Mouse (Mus musculus) stomach, embryonic 15.5 days (tissue): ENCODE results near the gene Lrch3. TPM values are rescaled to one million over a fixed set of nuclear protein-coding genes. Genes with fewer than 3 reads are reported as not detected.
A peak's percentile ranks its signal among the peaks of the same experiment; 100 is the strongest.
"Not testable (repeated sequence)": the region's sequence is repeated elsewhere in the genome, so short reads cannot be mapped to it uniquely, and the experiment has no call there.

Source experiments
- ATAC-seq: fragments of 200-750 bp; cut with Nextera tagmentation; 2 replicates; pipeline ENCODE4 v1.8.0; 2017; ENCODE audit warnings: low read depth, moderate number of reproducible peaks, moderate TSS enrichment; ENCODE audit not compliant: insufficient read depth, low FRiP score
- H3K27ac ChIP-seq: fragments of 300-500 bp; sonication (generic); 2 replicates; pipeline ENCODE4 v1.5.1; 2015; ENCODE audit warnings: mild to moderate bottlenecking, inconsistent platforms
- H3K27me3 ChIP-seq: fragments of 300-500 bp; sonication (generic); replicated peaks from 2 replicates; pipeline ENCODE4 v1.6.1; 2015; ENCODE audit warnings: inconsistent platforms
- H3K36me3 ChIP-seq: fragments of 300-500 bp; sonication (generic); 2 replicates; pipeline ENCODE4 v1.6.1; 2015; ENCODE audit warnings: inconsistent platforms
- H3K4me1 ChIP-seq: fragments of 300-500 bp; sonication (generic); 2 replicates; pipeline ENCODE4 v1.6.1; 2015; ENCODE audit warnings: inconsistent platforms
- H3K4me2 ChIP-seq: fragments of 300-500 bp; sonication (generic); 2 replicates; pipeline ENCODE4 v1.6.1; 2015; ENCODE audit warnings: mild to moderate bottlenecking, inconsistent platforms
- H3K4me3 ChIP-seq: fragments of 300-500 bp; sonication (generic); replicated peaks from 2 replicates; pipeline ENCODE4 v1.5.1; 2015; ENCODE audit warnings: inconsistent platforms
- H3K9ac ChIP-seq: fragments of 300-500 bp; sonication (generic); 2 replicates; pipeline ENCODE4 v1.6.1; 2015; ENCODE audit warnings: inconsistent platforms
- H3K9me3 ChIP-seq: fragments of 300-500 bp; sonication (generic); 2 replicates; pipeline ENCODE4 v1.6.1; 2016; ENCODE audit warnings: inconsistent platforms
- WGBS: fragments of 180-500 bp; shearing (Covaris S2); methylation state at CpG from one replicate; pipeline ENCODE4 v1.1.7; 2015; 5-methylcytosine and 5-hydroxymethylcytosine counted together
- polyA plus RNA-seq: library from polyadenylated mRNA; unstranded; fragments of >200 nt; fragmentation: Nextera tagmentation; extraction: Ambion mirVana; gene quantifications from 2 replicates; pipeline ENCODE4 v1.2.1, GENCODE M21; 2015

The Lrch3 gene
- polyA plus RNA-seq, 1 experiment from 2014 or later = 16.9 TPM

DNA sequence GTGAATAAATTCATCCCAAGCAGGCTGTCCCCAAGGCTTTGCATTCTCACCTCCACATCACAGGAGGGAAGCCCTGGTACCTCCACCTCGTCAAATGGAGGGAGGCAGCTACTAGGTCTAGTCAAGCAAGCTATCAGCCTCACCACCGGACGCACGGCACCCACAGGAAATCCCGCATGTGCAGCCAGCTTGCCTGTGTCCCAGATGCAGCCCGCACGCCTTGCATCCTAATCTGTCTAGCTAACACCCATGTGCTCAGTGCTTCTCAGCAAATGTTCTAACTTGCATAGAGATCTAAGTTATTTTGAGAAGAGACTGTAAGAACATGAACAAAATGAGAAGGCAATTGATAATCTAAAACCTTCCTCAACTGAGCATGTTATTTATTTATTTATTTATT lies 112.5 kb downstream of the Lrch3 start:
- ATAC-seq = no peak
- H3K36me3 ChIP-seq = no peaks in the 10 kb centered on the region
- WGBS = 82% methylated on average over 7 of the region's 7 CpGs

GRCm38 (mm10) chr16:33036006-33036405 lies 122.1 kb downstream of the Lrch3 start:
- Histone ChIP-seq H3K9ac (no peak overlapping the region), H3K4me3 (no peak overlapping the region), H3K4me2 (no peak overlapping the region), H3K27me3 (no peaks in the 10 kb centered on the region), H3K27ac (no peak overlapping the region), H3K9me3 (no peaks in the 10 kb centered on the region), H3K36me3 (no peaks in the 10 kb centered on the region), H3K4me1 (no peaks in the 10 kb centered on the region)
- WGBS = 58% methylated on average over 4 of the region's 4 CpGs
- no peak for ATAC-seq

More for the DNA sequence above, 112.5 kb downstream of the Lrch3 start:
- Histone ChIP-seq H3K9ac (no peak overlapping the region), H3K27me3 (no peaks in the 10 kb centered on the region), H3K27ac (no peak overlapping the region), H3K4me3 (no peak overlapping the region), H3K4me1 (no peaks in the 10 kb centered on the region), H3K9me3 (no peaks in the 10 kb centered on the region), H3K4me2 (no peak overlapping the region)

DNA sequence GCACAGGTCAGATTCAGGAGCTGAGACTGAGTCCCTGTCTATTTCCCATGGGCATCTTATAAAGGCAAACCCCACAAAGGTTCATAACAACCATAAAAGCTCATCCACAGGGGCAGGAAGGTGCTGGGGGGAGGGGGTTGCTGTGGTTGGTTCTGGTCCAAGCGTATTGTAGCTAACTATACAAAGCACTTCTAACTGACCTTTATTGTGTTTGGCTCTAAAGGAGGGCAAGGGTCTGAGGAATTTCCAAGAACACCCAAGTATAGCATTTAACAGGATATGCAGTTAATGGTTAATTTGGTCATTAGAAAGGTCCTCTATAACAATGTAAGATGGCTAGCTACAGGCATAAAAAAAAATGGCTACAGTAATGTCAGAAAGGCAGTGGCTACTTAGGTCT lies 128.8 kb downstream of the Lrch3 start:
- Histone ChIP-seq H3K4me1 (no peaks in the 10 kb centered on the region), H3K9me3 (no peaks in the 10 kb centered on the region), H3K4me3 (no peak overlapping the region), H3K9ac (no peak overlapping the region), H3K27me3 (no peaks in the 10 kb centered on the region), H3K27ac (no peak overlapping the region), H3K36me3 (no peaks in the 10 kb centered on the region), H3K4me2 (no peak overlapping the region)
- ATAC-seq = no peak
- WGBS = 71% methylated on average over 1 of the region's 1 CpGs

DNA sequence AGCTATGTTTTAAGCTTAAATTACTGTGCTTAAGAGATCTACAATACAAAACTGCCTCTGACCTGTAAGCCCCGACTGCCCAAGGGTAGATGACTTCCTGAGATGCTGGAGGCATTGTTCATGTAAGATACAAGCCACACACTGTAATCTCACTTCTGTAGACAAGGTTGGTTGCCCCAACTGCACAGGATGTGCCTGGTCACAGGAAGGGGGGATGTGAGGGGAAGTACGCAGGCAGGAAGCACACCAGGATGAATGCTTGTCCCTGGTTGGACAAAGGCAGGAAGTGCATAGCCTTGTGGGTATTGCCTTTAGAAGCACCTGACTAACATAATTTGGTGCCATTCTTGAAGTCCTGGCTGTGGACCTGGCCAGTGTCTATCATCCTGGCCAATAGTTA lies 129.4 kb downstream of the Lrch3 start:
- 61% methylated on average over 2 of the region's 2 CpGs for WGBS
- H3K4me3 ChIP-seq = no peak overlapping the region
- no peak overlapping the region for H3K27ac ChIP-seq
- no peaks in the 10 kb centered on the region for H3K4me1 ChIP-seq
- H3K36me3 ChIP-seq = no peaks in the 10 kb centered on the region
- no peak for ATAC-seq
- no peak overlapping the region for H3K9ac ChIP-seq
- no peaks in the 10 kb centered on the region for H3K27me3 ChIP-seq
- H3K9me3 ChIP-seq = no peaks in the 10 kb centered on the region
- no peak overlapping the region for H3K4me2 ChIP-seq

GRCm38 (mm10) chr16:33048004-33048403 lies 134.1 kb downstream of the Lrch3 start:
- H3K36me3 ChIP-seq = no peaks in the 10 kb centered on the region
- 91% methylated on average over 1 of the region's 1 CpGs for WGBS
- no peak for ATAC-seq
- no peaks in the 10 kb centered on the region for H3K27me3 ChIP-seq
- H3K4me2 ChIP-seq = no peak overlapping the region
- H3K27ac ChIP-seq = no peak overlapping the region
- H3K4me3 ChIP-seq = no peak overlapping the region
- H3K4me1 ChIP-seq = no peaks in the 10 kb centered on the region
- no peak overlapping the region for H3K9ac ChIP-seq
- no peaks in the 10 kb centered on the region for H3K9me3 ChIP-seq

- no peaks in the 10 kb centered on the region for H3K27me3 ChIP-seq
- no peak overlapping the region for H3K4me3 ChIP-seq
- no peak overlapping the region for H3K9ac ChIP-seq
- ATAC-seq = no peak
- 63% methylated on average over 2 of the region's 2 CpGs for WGBS
- H3K36me3 ChIP-seq = no peaks in the 10 kb centered on the region
- H3K9me3 ChIP-seq = no peaks in the 10 kb centered on the region
- no peaks in the 10 kb centered on the region for H3K4me1 ChIP-seq
- no peak overlapping the region for H3K27ac ChIP-seq
- H3K4me2 ChIP-seq = no peak overlapping the region
Observed at GRCm38 (mm10) chr16:33048686-33049085, 134.8 kb downstream of the Lrch3 start.

GRCm38 (mm10) chr16:33049809-33050208 lies 135.9 kb downstream of the Lrch3 start:
- no peak overlapping the region for H3K27ac ChIP-seq
- no peak overlapping the region for H3K4me3 ChIP-seq
- WGBS = 89% methylated on average over 16 of the region's 16 CpGs
- no peak overlapping the region for H3K9ac ChIP-seq
- H3K9me3 ChIP-seq = no peaks in the 10 kb centered on the region
- no peaks in the 10 kb centered on the region for H3K4me1 ChIP-seq
- H3K36me3 ChIP-seq = no peaks in the 10 kb centered on the region
- no peak for ATAC-seq
- H3K4me2 ChIP-seq = no peak overlapping the region
- H3K27me3 ChIP-seq = no peaks in the 10 kb centered on the region

DNA sequence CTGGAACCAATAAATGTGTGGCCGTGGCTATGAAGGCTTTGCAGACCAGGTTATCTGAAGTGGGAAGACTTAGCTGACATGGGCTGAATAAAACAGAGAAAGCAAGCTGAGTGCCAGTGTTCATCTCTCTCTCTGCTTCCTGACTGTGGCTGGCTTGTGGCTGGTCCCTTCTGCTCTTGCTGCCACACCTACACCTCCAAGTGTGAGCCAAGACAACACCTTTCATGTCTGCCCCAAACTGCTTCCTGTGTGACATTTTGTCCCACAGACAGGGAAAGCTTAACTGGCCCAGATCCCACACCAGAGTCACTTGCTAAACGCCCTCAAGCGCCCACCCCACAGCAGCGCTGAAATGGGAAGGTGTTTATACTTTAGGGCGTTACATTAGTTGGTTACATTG lies 139.2 kb downstream of the Lrch3 start:
- H3K36me3 ChIP-seq = no peaks in the 10 kb centered on the region
- peaks cover 4% of the 10 kb centered on the region for H3K4me1 ChIP-seq
- H3K9ac ChIP-seq = no peak overlapping the region
- H3K4me2 ChIP-seq = no peak overlapping the region
- H3K9me3 ChIP-seq = no peaks in the 10 kb centered on the region
- WGBS = 62% methylated on average over 5 of the region's 5 CpGs
- no peak for ATAC-seq
- H3K4me3 ChIP-seq = no peak overlapping the region
- H3K27ac ChIP-seq = no peak overlapping the region
- no peaks in the 10 kb centered on the region for H3K27me3 ChIP-seq

- not testable (repeated sequence) for H3K9me3 ChIP-seq, ATAC-seq, H3K9ac ChIP-seq, H3K27ac ChIP-seq, H3K27me3 ChIP-seq, H3K4me2 ChIP-seq, H3K4me3 ChIP-seq
- WGBS = 74% methylated on average over 2 of the region's 2 CpGs
- Histone ChIP-seq H3K36me3 (peaks cover 13% of the 10 kb centered on the region; the same call in 1 of the 2 replicates), H3K4me1 (peaks cover 17% of the 10 kb centered on the region)
Observed at GRCm38 (mm10) chr16:33054927-33055326, 141.0 kb downstream of the Lrch3 start.

DNA sequence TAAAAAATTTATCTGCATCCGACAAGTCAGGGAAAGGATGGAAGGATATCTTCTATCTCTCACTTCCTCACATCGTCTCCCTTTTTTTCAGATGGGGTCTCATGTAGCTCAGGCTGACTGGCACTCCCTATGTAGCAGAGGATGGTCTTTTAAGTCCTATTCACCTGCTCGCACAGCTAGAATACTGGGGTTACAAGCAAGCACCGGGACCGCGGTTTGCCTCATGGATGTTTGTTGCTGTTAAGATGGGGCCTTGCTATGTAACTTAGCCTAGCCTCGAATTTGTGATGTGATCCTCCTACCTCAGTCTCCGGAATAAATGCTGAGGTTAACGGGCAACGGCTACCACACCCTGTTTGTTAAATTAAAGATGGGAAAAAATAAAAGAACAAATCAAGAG lies 141.8 kb downstream of the Lrch3 start:
- peaks cover 17% of the 10 kb centered on the region for H3K4me1 ChIP-seq
- H3K4me2 ChIP-seq = peak overlapping the region; percentile 58
- no peak overlapping the region for H3K9ac ChIP-seq
- ATAC-seq = 0 out of 2 replicates have a peak, but pooled peaks have one; percentile 12
- peaks cover 18% of the 10 kb centered on the region for H3K36me3 ChIP-seq
- H3K4me3 ChIP-seq = peak overlapping the region; percentile 95
- WGBS = 20% methylated on average over 10 of the region's 10 CpGs
- no peaks in the 10 kb centered on the region for H3K27me3 ChIP-seq
- H3K9me3 ChIP-seq = no peaks in the 10 kb centered on the region
- H3K27ac ChIP-seq = no peak overlapping the region

- peak; percentile 90 for ATAC-seq
- no peaks in the 10 kb centered on the region for H3K27me3 ChIP-seq
- H3K4me1 ChIP-seq = peaks cover 17% of the 10 kb centered on the region
- peak within 1 kb of the TSS; percentile 58 for H3K4me2 ChIP-seq
- peak within 1 kb of the TSS; percentile 89 for H3K27ac ChIP-seq
- under 1% methylated on average over 47 of the region's 47 CpGs for WGBS
- peak within 1 kb of the TSS; percentile 99 for H3K9ac ChIP-seq
- H3K36me3 ChIP-seq = peaks cover 22% of the 10 kb centered on the region
- H3K9me3 ChIP-seq = no peaks in the 10 kb centered on the region
- H3K4me3 ChIP-seq = peak within 1 kb of the TSS; percentile 95
Observed at GRCm38 (mm10) chr16:33056095-33056785, 142.3 kb downstream of the Lrch3 start, which contains the start of the genes Iqcg and Rpl35a. Gene Iqcg, minus strand, starts transcription at chr16:33056218. Gene Rpl35a, plus strand, starts transcription at chr16:33056453.

DNA sequence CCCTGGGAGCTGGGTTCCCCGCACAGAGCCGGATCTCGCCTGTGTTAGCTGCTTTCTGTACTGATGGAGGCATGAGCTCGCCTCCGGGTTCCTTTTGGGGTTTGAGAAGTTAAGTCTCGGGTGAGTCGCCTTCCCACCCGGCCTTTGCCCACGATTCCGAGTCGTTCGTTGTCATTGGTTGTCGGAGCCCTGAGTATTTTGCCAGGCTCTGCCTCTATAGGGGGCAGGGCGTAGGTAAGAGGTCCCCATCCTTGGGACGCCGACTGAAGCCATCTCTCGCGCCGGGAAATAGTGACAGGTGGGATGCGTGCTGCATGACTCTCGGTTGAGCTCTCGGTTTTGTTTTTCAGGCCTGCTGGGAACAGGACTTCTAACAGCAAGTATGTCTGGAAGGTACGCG lies 142.9 kb downstream of the Lrch3 start:
- peak overlapping the region; percentile 54 for H3K4me2 ChIP-seq
- no peak for ATAC-seq

More for the DNA sequence above, 142.9 kb downstream of the Lrch3 start:
- peak overlapping the region; percentile 89 for H3K27ac ChIP-seq
- H3K4me3 ChIP-seq = peak overlapping the region; percentile 95
- peak overlapping the region; percentile 99 for H3K9ac ChIP-seq
- no peaks in the 10 kb centered on the region for H3K9me3 ChIP-seq
- no peaks in the 10 kb centered on the region for H3K27me3 ChIP-seq
- peaks cover 22% of the 10 kb centered on the region for H3K36me3 ChIP-seq
- H3K4me1 ChIP-seq = peaks cover 20% of the 10 kb centered on the region
- under 1% methylated on average over 24 of the region's 24 CpGs for WGBS
